Mouse (Mus musculus) embryonic fibroblast, embryonic 13.5 days (primary cell): ENCODE measurements around the gene 3110070M22Rik. TPM values are rescaled to one million over a fixed set of nuclear protein-coding genes. Genes with fewer than 3 reads are reported as not detected.
A peak's percentile ranks its signal among the peaks of the same experiment; 100 is the strongest.
"Not testable (repeated sequence)": the region's sequence is repeated elsewhere in the genome, so short reads cannot be mapped to it uniquely, and the experiment has no call there.

Experiments used
- H3K27ac ChIP-seq: 2 replicates; pipeline ENCODE4 v1.5.1; 2012; ENCODE audit warnings: low read length, control low read depth, inconsistent platforms; ENCODE audit not compliant: insufficient read depth
- H3K4me1 ChIP-seq: 2 replicates; pipeline ENCODE4 v1.6.1; 2011; ENCODE audit warnings: low read length; ENCODE audit not compliant: control insufficient read depth, insufficient read depth
- H3K4me3 ChIP-seq: 2 replicates; pipeline ENCODE4 v1.5.1; 2011; ENCODE audit warnings: mild to moderate bottlenecking, control low read depth, low read length; ENCODE audit not compliant: insufficient read depth
- CTCF ChIP-seq: IDR thresholded peaks from 2 replicates; pipeline ENCODE4 v1.5.1; 2011; ENCODE audit warnings: mild to moderate bottlenecking, control low read depth, low read length, moderate library complexity, borderline replicate concordance; ENCODE audit not compliant: insufficient read depth
- POLR2A ChIP-seq: IDR thresholded peaks from 2 replicates; pipeline ENCODE4 v1.6.1; 2011; ENCODE audit warnings: low read depth, mild to moderate bottlenecking, control low read depth, low read length, moderate library complexity
- polyA plus RNA-seq: library from polyadenylated mRNA; stranded (reverse); fragments of >200 nt; gene quantifications from 2 replicates; pipeline ENCODE4 v1.2.4, GENCODE M21; 2011; ENCODE audit warnings: low read depth; ENCODE audit not compliant: missing spikeins, insufficient read length

The 3110070M22Rik gene
- polyA plus RNA-seq: 0.61 and 0.73 TPM in 2 replicates

- Histone ChIP-seq H3K4me3 (peak within 1 kb of the TSS; percentile 51), H3K4me1 (no peaks in the 10 kb centered on the region), H3K27ac (peak within 1 kb of the TSS; percentile 58)
- TF ChIP-seq CTCF (no peak), POLR2A (peak; percentile 51; the same call in 1 of the 2 replicates)
Measured at GRCm38 (mm10) chr13:119487880-119488580, at the start of gene 3110070M22Rik, which contains the start of gene Tmem267. Gene 3110070M22Rik, minus strand, starts transcription at chr13:119488383. Gene Tmem267, plus strand, starts transcription at chr13:119488039.

- not testable (repeated sequence) for H3K4me3 ChIP-seq, H3K4me1 ChIP-seq, H3K27ac ChIP-seq
Measured at GRCm38 (mm10) chr13:119494938-119495337, 6.8 kb upstream of the 3110070M22Rik start.

GRCm38 (mm10) chr13:119492083-119492482 is 3.9 kb upstream of the 3110070M22Rik start:
- not testable (repeated sequence) for H3K27ac ChIP-seq, H3K4me1 ChIP-seq, H3K4me3 ChIP-seq

- H3K4me3 ChIP-seq: peak overlapping the region; percentile 51; the same call in 1 of the 2 replicates
- TF ChIP-seq CTCF (no peak), POLR2A (no peak)
- H3K27ac ChIP-seq: no peak overlapping the region
- no peaks in the 10 kb centered on the region for H3K4me1 ChIP-seq
Measured at GRCm38 (mm10) chr13:119487354-119487753, 829 bp downstream of the 3110070M22Rik start.

- Histone ChIP-seq H3K27ac (no peak overlapping the region), H3K4me3 (no peak overlapping the region), H3K4me1 (no peaks in the 10 kb centered on the region)
- TF ChIP-seq CTCF (no peak), POLR2A (no peak)
Measured at GRCm38 (mm10) chr13:119477789-119478188, 10.4 kb downstream of the 3110070M22Rik start.

- Histone ChIP-seq H3K4me3 (no peak overlapping the region), H3K4me1 (no peaks in the 10 kb centered on the region), H3K27ac (no peak overlapping the region)
- TF ChIP-seq CTCF: no peak
- no peak for TF ChIP-seq POLR2A
Measured at GRCm38 (mm10) chr13:119476631-119477030, 11.6 kb downstream of the 3110070M22Rik start.

GRCm38 (mm10) chr13:119462596-119463560 is 25.3 kb downstream of the 3110070M22Rik start, which contains the start of gene 4833420G17Rik:
Gene 4833420G17Rik, plus strand, starts transcription at chr13:119462768.
- Histone ChIP-seq H3K4me3 (peak within 1 kb of the TSS; percentile 76), H3K4me1 (no peaks in the 10 kb centered on the region), H3K27ac (peak within 1 kb of the TSS; percentile 88)
- peak; percentile 91 for TF ChIP-seq POLR2A
- no peak for TF ChIP-seq CTCF

- peak overlapping the region; percentile 76 for H3K4me3 ChIP-seq
- peak overlapping the region; percentile 88 for H3K27ac ChIP-seq
- TF ChIP-seq POLR2A (no peak), CTCF (no peak)
- H3K4me1 ChIP-seq: no peaks in the 10 kb centered on the region
Measured at GRCm38 (mm10) chr13:119461900-119462595, 26.1 kb downstream of the 3110070M22Rik start.

- H3K4me1 ChIP-seq: no peaks in the 10 kb centered on the region
- no peak overlapping the region for H3K4me3 ChIP-seq
- TF ChIP-seq POLR2A (no peak), CTCF (no peak)
Measured at GRCm38 (mm10) chr13:119456342-119456741, 31.8 kb downstream of the 3110070M22Rik start.

More at GRCm38 (mm10) chr13:119456342-119456741, 31.8 kb downstream of the 3110070M22Rik start:
- H3K27ac ChIP-seq: no peak overlapping the region
